Mouse (Mus musculus) CD4-positive, CD25-positive, alpha-beta regulatory T cell, adult 4 months (primary cell): ENCODE measurements around the gene E130114P18Rik. TPM values are rescaled to one million over a fixed set of nuclear protein-coding genes. Genes with fewer than 3 reads are reported as not detected.

Experiments
- ATAC-seq: one replicate; pipeline ENCODE4 v1.8.0; 2017
- polyA plus RNA-seq, 2 experiments: library from polyadenylated mRNA; unstranded; fragments of 100-300 nt; shearing (Covaris generic); gene quantifications; one replicate each; pipeline ENCODE4 v1.2.1; 2017

Gene E130114P18Rik
- not detected for polyA plus RNA-seq

DNA sequence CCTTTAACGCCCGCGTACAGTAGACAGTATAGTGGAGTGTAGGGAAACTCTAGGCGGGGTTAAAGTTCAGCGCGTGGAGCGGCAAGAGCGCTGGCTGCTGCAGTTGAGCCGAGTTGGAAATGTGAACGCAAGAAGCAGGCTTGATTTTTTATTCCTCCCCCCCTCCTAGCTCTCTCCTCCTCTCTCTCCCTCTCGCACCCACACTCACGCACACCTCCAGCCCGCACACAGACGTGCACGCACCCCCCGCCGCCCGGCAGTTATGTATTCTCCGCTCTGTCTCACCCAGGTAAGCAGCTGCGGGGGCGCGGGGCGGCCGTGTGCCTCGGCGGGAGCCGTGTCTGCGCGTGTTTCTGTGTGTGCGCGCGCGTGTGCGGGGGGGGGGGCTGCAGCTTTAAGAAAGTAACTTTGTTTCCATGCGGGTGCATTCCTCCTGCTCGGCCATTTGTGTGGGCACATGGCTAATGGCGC is at the start of gene E130114P18Rik:
E130114P18Rik (minus strand) TSS at position 373 of the 471 bp plus-strand sequence.
- ATAC-seq = peak; percentile 11

DNA sequence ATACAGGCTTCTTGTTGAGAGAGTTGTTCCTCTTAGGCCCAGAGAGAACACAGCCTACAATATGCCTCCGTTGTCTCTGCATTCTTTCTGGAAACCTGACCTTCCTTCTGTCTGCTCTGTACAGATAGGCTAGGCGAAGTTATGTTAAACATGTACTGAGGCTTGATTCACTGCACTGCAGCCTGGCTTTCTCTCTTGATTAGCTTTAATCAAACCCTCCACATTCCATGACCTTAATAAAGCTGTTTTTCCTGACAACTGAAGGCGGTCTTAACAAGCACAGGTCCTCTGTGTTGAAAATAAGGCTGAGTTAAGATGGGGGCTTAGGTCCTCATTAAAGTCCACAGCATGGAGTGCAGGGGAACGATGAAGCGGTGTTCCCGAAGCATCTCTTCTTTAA is 49.2 kb upstream of the E130114P18Rik start:
- ATAC-seq = no peak

DNA sequence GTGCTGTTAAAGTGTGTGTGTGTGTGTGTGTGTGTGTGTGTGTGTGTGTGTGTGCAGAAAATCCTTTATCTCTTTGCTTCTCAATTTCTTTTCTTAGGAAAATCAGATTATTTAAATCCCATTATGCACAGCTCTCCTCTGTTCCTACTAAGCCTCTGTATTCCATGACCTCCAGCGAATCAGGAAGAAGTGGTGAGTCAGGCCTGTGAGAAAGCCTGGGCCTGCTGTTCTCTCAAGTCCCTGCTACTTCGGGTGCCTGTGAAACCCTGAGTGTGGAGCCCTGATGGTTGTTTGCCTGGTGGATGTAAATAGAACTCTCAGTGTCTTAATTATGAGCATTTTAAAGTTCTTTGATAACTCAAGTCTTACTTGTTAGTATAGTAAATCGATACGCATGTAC is 48.0 kb upstream of the E130114P18Rik start:
- no peak for ATAC-seq

DNA sequence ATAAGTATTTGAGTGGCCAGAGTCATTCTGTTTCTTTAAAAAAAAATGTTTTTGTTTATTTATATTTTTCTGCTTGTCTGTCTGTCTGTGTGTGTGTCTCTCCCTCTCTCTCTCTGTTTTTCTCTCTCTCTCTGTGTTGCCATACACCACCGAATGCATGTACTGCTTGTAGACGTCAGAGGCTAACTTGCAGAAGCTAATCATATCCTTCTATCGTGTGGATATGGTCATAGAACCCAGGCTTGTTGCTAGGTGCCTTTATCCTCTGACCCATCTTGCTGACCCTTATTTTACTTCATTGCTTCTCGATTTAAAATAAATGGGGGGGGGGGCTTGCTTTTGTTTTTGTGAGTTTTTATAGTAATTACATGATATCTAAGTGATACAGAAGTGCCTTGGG is 47.6 kb upstream of the E130114P18Rik start:
- ATAC-seq = no peak

DNA sequence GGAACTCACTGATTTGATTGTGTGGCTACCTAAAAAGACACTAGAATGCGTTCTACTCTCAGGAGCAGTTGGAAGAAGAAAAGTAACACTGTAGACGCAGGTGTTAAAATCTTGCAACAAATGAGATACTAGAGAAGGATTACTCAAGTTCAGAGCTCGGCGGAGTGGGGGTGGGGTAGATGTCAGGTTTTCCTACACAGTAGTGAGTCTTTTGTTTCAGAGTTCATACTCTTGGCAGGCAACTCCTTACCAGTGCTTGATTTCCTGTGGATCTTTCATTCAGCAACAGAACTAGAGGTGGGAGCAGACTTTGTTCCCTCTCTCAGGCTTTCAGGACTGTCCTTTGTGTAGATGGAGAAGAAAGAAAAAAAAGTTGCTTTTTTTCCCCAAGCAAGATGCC is 46.6 kb upstream of the E130114P18Rik start:
- no peak for ATAC-seq

DNA sequence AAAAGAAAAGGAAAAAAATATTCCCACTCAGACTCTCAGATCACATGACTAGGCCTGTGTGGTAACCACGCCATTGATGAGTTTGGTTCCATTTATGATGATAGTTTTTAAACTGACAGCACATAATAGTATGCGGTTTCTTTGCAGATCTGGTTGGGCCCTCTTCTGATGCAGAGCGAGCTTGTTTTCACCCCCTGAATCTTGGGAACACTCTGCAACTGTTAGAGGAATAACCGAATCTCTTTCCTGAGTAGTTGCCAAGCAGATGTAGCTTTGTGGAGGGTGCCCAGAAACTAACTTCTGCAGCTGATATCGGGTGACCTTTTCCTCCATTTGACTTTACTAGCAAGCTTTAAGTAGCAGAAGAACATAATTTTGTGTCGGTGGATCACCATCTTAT is 45.6 kb upstream of the E130114P18Rik start:
- no peak for ATAC-seq

DNA sequence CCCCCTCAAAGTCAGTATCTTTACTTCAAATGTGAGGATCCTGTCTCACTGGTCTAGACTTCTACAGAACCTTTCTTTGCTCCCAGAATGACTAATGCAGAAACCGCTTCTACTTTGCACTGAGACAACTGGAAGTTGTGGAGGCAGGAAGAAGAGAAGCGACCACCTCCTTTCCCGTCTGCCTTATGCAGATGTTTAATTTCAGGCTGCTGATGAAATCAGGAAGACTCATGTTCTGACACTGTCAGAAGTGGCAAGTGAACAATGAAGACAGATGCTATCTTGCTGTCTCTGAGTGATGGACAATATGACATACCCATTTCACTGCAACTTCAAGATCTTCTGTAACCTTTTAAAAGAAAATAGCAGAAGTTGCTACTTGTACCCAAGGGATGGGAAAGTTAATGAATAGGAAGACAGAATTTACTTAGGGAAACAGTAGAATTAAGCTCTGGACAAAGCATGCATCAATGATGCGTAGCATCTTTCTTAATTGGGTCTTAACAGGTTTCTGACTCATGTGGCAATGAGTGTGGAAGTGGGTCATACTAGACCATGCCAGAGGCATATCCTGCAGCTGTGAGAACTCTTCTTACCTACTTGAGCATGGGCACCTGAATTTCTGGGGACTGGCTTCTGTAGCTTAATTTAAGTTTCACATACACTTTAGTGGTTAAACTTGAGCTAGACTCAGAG is 43.8 kb upstream of the E130114P18Rik start:
- ATAC-seq = no peak

DNA sequence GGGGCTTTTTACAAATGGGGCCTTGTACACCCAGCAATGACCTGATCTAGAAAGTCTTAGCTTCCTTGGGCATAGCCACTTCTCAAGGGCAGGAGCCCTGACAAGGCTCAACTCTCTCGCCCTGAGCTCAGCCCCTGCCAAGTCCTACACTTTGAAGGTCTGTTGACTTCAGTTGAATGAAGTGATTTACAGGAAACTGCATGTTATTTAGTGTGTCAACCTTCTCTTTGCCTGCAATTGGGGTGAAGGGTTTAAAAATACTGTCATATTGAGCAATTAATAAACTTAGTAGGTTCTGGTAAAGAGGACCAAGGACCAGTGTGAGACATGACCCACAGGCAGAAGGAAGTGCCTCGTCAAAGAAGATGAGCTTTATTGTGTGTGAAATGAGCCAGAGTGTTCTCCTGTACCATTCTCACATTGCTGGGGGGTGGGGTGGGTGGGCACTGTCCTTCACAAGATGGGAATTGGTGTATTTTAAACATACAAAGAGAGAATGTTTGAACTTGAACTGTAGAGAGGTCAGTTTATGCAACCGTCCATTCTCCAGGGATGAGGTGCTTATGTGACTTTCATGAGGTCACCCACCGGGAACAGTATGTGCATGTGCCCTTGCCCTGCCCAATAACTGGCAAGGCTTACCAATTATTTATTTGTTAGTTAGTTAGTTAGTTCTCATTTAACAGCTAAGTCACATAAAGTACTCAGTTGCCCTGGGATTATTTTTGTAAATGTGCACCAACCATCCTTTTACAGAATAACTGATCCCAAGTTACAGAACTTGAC is 42.8 kb upstream of the E130114P18Rik start:
- ATAC-seq = no peak

DNA sequence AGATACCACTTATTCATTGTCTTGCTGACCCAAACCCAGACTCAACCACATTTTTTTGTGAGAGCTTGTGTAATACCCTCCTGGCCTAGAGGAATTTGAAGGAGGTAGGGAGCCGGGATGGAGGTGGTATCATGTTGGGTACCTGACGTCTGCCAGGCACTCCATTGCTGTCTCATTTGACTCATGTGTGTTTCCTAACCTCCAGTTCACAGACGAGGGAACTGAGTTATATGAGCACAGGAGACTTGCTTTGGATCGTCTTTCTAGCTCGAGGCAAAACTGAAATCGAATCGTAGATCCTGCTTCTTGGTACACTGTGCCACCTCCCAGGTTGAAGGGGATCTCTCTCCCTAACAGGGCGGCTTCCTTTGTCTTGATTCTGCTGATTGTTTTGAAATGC is 41.2 kb upstream of the E130114P18Rik start:
- ATAC-seq = no peak

DNA sequence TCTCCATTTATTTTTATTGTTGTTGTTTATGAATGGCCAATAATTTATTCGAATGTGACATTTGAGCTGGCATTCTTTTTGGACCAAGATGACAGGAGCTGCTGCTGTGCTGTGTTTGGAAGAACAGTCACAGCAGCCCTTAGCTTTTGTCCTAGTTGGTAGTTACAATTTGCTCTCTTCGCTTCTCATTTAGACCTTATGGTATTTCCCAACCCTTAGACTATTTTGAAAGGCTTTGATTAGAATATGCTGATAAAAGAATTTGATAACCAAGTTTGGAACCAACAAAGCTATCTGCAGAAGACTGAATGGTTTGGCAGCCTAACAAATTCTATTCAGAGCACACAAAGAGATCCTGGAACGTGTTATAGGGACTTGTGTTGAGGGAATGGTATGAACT is 40.6 kb upstream of the E130114P18Rik start:
- ATAC-seq = no peak

DNA sequence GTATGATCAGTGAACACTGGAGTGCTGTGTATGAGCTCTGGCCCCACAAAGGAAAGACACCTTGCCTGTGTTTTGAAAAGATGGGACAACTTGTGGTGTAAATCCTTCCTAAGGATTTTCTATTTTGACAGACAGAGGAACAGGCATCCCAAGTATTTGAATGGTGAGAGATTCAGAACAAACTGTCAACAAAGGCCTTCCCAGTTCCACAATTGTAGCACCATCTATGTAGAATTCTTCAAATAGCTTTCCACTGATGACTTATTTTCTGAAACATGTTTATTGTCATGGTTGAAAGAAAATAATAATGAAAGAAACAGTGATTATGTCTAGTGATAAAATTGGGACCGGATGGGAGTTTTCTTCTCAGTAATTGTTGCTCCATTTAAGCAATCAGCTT is 39.9 kb upstream of the E130114P18Rik start:
- ATAC-seq = no peak

DNA sequence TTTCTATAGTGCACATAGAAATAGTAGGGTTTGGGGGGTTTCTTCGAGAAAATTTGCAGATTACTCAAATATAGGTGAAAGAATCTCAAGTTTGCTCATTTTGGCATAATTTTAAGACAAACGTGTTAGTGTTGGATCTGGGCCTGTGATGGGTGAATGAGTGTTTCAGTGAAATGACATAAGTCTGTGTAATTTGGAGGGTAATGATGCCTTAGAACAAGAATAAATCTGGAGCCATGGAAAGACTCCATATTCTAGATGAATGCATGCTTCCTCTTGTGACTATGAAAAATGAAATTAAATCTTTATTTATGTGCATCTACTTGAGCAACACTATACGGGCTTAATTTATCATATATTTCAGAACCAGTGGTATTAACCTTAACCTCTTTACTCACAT is 38.9 kb upstream of the E130114P18Rik start:
- no peak for ATAC-seq

DNA sequence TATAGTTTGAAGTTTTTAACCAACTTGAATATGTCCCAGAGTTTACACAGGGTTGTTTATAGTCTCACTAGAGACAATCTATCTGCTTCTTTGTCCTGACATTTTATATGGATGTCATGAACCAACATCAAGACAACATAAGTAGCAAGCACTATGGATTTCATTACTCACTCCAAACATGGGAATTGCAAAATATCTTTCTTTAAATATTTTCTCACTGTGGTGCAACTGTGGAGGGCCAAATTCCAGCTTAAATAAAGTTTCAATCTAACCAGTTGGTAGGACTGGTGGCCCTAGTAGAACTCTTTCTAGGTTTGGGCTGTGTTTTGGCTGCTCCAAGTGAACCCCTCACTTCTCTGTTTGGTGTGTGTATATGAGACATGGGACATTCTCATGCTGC is 38.1 kb upstream of the E130114P18Rik start:
- no peak for ATAC-seq

DNA sequence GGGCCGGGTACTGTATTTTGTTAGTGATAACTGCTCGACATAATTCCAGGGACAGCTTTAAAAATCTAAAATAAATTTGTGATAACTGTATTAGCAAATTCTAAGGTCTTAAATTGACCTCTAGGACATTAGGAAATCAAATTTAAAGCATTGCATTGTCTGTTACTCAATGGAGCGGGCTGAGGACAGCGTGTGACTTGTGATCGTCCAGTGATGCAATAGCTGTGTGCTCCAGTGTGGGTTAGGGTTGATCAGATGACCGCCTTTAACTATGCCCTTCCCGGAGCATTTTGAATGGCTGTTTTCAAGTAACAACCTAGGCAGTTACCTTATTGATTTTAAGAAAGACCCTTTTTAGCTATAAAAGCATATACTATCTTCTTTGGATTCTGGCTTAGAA is 36.6 kb upstream of the E130114P18Rik start:
- no peak for ATAC-seq

DNA sequence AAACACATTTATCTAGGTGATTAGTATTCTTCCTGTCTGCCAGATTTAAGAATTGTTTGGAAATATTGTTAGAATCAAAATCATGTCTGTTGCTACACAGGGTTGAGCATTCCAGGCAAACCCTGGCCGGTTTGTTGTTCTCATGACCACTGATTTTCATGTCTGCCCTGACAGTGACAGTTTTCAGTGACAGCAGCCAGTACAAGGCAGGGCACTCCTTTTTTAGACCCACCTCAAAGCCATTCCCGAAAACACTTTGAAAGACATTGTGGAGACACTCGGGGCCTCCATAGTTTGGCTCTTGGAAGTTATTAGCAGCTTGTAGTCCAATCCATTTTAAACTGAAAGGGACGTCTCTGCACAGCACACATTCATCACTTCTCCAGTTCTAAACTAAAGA is 36.1 kb upstream of the E130114P18Rik start:
- ATAC-seq = no peak

DNA sequence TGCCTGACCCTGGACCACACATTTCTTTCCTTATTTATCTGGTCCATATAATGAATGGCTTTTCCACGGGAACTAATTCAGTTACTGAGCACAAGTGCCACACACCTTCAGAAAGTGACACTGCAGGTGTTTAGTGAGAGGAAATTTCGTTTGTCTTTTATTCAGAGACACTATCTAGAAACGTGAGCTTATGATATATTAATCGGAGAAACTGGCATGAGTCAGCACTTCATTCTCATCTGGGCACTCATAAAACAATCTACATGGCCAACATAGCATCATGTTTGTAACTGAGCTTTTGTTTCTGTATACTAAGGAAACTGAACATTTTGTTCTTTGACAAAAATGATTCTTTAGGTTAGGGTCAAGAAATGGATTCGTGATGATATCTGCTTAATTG is 35.2 kb upstream of the E130114P18Rik start:
- ATAC-seq = no peak

DNA sequence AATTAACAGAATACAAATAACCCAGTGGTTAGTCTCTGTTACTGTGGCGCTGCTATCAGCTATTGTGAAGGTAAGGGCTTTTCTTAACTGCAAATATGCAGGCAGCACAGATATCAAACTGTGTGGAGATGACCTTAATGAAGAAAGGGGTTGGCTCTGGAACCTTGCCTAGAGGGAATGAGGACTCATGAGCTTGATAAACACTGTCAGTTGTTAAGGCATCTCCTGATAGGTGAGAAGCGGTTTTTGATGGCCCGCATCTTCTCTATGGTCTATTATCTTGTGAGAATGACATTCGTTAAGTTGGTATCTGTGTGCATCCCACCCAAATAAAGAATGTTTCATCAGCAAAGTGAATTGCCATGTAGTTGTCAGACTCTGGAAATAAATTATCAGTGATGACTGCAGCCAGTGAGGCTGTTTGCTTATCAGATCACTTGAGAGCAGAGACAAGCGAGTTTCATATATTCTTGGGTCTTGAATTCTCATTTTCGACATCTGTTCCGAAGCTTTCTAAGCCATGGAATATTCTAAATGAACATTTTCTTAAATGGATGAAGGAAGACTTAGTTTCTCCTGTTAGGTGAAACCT is 32.6 kb upstream of the E130114P18Rik start:
- no peak for ATAC-seq

DNA sequence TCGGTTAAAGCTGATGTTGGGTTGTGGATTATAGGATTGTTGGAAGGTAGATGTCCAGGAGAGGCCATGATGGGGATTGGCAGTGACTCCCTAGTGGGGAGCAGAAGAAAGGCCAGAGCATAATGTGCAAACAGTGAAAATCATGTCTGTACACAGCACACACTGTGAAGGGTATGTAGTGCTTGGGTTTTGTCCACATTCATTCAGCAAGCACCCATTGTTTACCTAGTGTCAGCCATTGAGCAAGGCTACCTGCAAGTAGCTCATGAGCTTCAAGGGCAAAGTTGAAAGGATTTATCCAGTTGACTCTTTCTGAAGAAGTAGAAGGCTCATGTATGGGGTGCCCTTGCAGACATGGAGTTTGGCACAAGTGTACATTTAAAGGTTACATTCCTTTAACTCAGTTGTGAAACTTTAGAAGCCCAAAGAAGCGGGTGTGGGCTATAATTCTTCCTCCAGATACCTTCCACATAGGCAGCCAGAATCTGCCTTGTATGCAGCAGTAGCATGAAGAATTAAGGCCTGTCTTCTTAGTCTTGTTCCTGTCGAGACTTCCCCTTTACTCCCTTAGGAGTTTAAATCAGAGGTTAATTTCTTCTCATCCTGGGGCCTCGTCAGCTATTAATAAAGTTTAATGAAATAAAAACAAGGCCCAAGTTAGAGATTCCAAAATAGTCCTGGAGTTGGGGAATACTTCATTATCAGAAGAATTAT is 31.9 kb upstream of the E130114P18Rik start:
- no peak for ATAC-seq

DNA sequence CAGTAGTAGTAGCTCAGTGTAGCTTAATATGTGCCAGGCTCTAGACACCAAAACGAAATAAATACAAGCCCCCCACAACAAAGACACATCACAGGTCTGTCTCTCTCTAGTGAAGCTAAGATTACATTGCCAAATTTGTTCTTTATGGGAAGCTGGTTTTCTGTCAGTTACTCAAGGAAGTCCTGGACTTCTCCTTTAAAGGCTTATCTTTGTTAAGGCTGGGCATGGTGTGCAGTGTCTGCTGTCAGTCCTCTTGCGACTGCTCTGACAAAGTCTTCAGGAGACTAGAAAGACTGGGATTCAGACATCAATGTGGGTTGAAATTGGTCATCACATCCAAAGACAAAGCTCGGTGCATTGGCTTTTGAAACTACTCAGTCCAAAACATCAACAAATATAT is 31.0 kb upstream of the E130114P18Rik start:
- no peak for ATAC-seq

DNA sequence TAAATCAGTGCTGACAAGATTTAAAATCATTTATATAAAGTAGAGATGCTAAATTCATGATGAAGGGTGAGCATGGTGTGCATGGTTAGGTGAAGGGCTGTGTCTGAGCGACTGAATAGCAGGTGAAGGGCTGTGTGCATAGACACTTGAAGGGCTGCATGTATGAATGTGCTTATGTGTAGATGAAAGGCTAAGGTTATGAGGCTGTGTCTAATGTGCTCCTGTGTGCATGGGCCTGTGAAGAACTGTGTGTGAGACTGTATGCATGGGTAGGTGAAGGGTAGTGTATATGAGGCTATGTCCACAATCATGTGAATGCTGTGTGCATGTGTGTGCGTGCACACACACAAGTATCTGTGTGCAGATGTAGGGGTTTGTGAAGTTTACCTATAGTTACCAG is 29.0 kb upstream of the E130114P18Rik start:
- no peak for ATAC-seq

DNA sequence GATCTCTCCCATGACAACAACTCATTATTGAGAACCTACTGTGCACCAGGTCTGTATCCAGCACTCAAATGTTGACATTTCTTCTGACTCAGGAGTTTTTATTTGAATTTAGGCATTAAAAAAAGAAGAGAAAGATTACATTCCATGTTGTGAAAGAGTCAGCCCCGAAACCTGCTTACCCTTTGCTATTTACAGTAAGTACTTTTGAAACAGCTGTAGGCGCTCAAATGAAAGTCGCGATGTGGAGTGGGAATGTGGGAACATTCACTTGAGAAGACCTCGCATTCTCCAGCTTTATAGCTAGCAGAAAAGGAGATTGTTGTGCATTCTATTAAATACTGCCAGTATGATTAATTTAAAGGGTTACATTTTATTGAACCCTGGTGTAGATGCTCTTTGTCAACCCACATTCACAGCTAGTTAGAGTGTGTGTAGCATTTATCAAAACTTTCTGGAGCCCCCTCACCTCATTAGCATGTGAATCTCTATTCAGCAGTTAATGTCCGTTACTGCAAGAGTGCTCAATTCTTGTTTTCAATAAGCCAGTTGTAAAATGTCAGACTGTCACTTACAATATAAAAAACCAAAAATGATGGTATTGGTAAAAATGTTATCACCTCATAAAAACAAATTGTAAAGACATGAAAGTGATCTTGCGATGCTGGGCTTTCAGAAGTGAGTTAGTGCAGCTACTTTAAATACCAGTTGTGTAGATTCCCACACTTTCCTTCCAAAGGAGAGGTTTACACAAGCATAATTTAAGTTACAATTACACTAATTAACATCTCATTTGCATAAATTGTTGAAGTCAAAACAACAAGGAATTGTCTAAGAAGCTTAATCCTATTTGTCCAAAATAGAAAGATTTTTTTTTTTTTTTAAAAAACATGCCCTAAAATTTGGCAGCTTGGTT is 28.3 kb upstream of the E130114P18Rik start:
- ATAC-seq = no peak

DNA sequence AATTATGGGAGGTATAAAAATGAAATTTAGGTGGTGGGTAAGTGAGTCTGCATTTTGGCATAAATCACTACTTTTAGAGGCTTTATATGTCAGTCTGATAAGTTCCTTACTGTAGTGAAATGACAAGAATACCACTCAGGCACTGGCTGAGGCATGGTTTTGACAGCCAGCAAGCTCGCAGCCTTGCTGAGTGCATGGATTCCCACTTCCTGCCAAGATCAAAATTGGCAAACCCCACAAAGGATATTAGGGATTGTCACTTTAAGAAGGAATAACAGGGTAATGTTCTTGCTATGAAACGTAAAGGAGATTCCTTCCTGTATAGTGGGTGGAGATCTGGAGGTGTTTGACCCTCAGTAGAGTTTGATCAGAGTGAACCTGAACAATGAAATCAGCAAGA is 27.4 kb upstream of the E130114P18Rik start:
- no peak for ATAC-seq
